Mouse (Mus musculus) gonadal fat pad, adult 2 months (tissue): ENCODE measurements around the gene Exph5. TPM values are rescaled to one million over a fixed set of nuclear protein-coding genes. Genes with fewer than 3 reads are reported as not detected.

ENCODE experiments used
- DNase-seq: peaks from one replicate; pipeline ENCODE4 v3.0.0-alpha.2; 2012; ENCODE audit warnings: low read depth
- polyA plus RNA-seq: library from polyadenylated mRNA; depleted of rRNA; stranded (reverse); fragments of >200 nt; gene quantifications from 2 replicates; pipeline ENCODE4 v1.2.3, GENCODE M21; 2012

Gene Exph5
- polyA plus RNA-seq, 1 experiment = 0.92 TPM

GRCm38 (mm10) chr9:53320894-53321650 lies 19.6 kb downstream of the Exph5 start:
- no peak for DNase-seq

- DNase-seq = no peak
These were observed 20.2 kb downstream of the Exph5 start for GRCm38 (mm10) chr9:53321683-53322082.

GRCm38 (mm10) chr9:53323419-53324251 lies 22.2 kb downstream of the Exph5 start:
- DNase-seq = no peak

GRCm38 (mm10) chr9:53325363-53326090 lies 24.1 kb downstream of the Exph5 start:
- DNase-seq = no peak

- no peak for DNase-seq
These were observed 26.7 kb downstream of the Exph5 start for GRCm38 (mm10) chr9:53328203-53328602.

- no peak for DNase-seq
These were observed 28.1 kb downstream of the Exph5 start for GRCm38 (mm10) chr9:53329301-53330206.

GRCm38 (mm10) chr9:53330247-53330646 lies 28.8 kb downstream of the Exph5 start:
- no peak for DNase-seq

- no peak for DNase-seq
These were observed 32.0 kb downstream of the Exph5 start for GRCm38 (mm10) chr9:53333436-53333835.

- no peak for DNase-seq
These were observed 33.7 kb downstream of the Exph5 start for GRCm38 (mm10) chr9:53335131-53335530.

GRCm38 (mm10) chr9:53339603-53340002 lies 38.1 kb downstream of the Exph5 start:
- DNase-seq = no peak

- peak; percentile 46 for DNase-seq
These were observed 39.0 kb downstream of the Exph5 start for GRCm38 (mm10) chr9:53340328-53340916.

GRCm38 (mm10) chr9:53340969-53341368 lies 39.5 kb downstream of the Exph5 start:
- DNase-seq = peak; percentile 42

- DNase-seq = no peak
These were observed 40.5 kb downstream of the Exph5 start for GRCm38 (mm10) chr9:53341981-53342380.

GRCm38 (mm10) chr9:53344646-53345432 lies 43.4 kb downstream of the Exph5 start:
- no peak for DNase-seq

GRCm38 (mm10) chr9:53345728-53346127 lies 44.3 kb downstream of the Exph5 start:
- no peak for DNase-seq

GRCm38 (mm10) chr9:53346402-53346801 lies 44.9 kb downstream of the Exph5 start:
- DNase-seq = no peak

GRCm38 (mm10) chr9:53349211-53349610 lies 47.7 kb downstream of the Exph5 start:
- no peak for DNase-seq

GRCm38 (mm10) chr9:53350331-53350730 lies 48.9 kb downstream of the Exph5 start:
- DNase-seq = no peak

GRCm38 (mm10) chr9:53351899-53352298 lies 50.4 kb downstream of the Exph5 start:
- no peak for DNase-seq

GRCm38 (mm10) chr9:53353161-53353560 lies 51.7 kb downstream of the Exph5 start:
- no peak for DNase-seq
